Mouse (Mus musculus): ENCODE results near the gene Rsph9. TPM values are rescaled to one million over a fixed set of nuclear protein-coding genes. Genes with fewer than 3 reads are reported as not detected.

The Rsph9 gene
- polyA plus RNA-seq, 1 experiment from 2014 or later = 11.1 TPM

GRCm38 (mm10) chr17:46091351-46091750 is 52.7 kb downstream of the Rsph9 start:
- 70% methylated on average over 1 of the region's 1 CpGs for WGBS
- H3K9me3 ChIP-seq = no peaks in the 10 kb centered on the region
- H3K4me3 ChIP-seq = no peak overlapping the region
- no peaks in the 10 kb centered on the region for H3K36me3 ChIP-seq
- H3K27ac ChIP-seq = no peak overlapping the region
- H3K27me3 ChIP-seq = peaks cover 3% of the 10 kb centered on the region; the same call in 1 of the 2 replicates
- no peak overlapping the region for H3K4me2 ChIP-seq (replicated peaks)
- H3K9ac ChIP-seq = no peak overlapping the region
- ATAC-seq (ENCODE audit: low FRiP score, low read depth) = no peak
- H3K4me1 ChIP-seq = peaks cover 13% of the 10 kb centered on the region

- Histone ChIP-seq H3K9me3 (no peaks in the 10 kb centered on the region), H3K36me3 (no peaks in the 10 kb centered on the region), H3K4me2 (replicated peaks) (peak overlapping the region; percentile 9; the same call in 1 of the 2 replicates), H3K9ac (peak overlapping the region; percentile 13; the same call in 1 of the 2 replicates), H3K4me3 (no peak overlapping the region), H3K4me1 (peaks cover 52% of the 10 kb centered on the region), H3K27me3 (no peaks in the 10 kb centered on the region), H3K27ac (peak overlapping the region; percentile 85)
- peak; percentile 66 for ATAC-seq (ENCODE audit: low FRiP score, low read depth)
- 10% methylated on average over 17 of the region's 17 CpGs for WGBS
These were observed 57.6 kb downstream of the Rsph9 start for GRCm38 (mm10) chr17:46086341-46086870.

DNA sequence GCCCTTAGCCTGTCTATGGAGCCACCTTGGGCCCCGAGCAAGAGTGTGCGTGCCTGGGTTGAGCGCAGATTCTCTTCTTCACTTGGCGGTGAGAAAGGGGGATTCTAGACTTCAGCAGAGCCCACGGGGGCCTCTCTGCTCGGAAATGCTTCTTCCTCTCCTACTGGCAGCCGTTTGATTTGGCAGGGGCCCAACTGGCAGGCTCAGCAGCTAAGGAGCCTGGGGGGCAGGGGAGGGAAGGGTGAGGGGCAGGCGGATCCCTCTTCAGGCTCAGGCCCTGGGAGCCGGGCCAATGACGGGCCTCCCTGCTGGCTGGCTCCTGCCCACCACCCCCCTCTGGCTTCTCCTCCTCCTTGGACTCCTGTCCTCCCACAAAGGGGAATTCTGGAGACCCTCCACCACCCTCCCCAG is 59.9 kb downstream of the Rsph9 start:
- Histone ChIP-seq H3K36me3 (no peaks in the 10 kb centered on the region), H3K27ac (peak overlapping the region; percentile 71), H3K4me3 (peak overlapping the region; percentile 24), H3K27me3 (no peaks in the 10 kb centered on the region), H3K9ac (peak overlapping the region; percentile 9; the same call in 1 of the 2 replicates), H3K9me3 (peaks cover 1% of the 10 kb centered on the region; the same call in 1 of the 2 replicates), H3K4me2 (replicated peaks) (peak overlapping the region; percentile 57), H3K4me1 (peaks cover 63% of the 10 kb centered on the region)
- WGBS = 3% methylated on average over 10 of the region's 10 CpGs
- ATAC-seq (ENCODE audit: low FRiP score, low read depth) = peak; percentile 78

GRCm38 (mm10) chr17:46083381-46083780 is 60.6 kb downstream of the Rsph9 start:
- no peak overlapping the region for H3K9ac ChIP-seq
- H3K4me2 ChIP-seq (replicated peaks) = peak overlapping the region; percentile 57
- H3K9me3 ChIP-seq = peaks cover 3% of the 10 kb centered on the region; the same call in 1 of the 2 replicates
- H3K4me1 ChIP-seq = peaks cover 63% of the 10 kb centered on the region
- WGBS = 75% methylated on average over 3 of the region's 3 CpGs
- no peak overlapping the region for H3K4me3 ChIP-seq
- no peak for ATAC-seq (ENCODE audit: low FRiP score, low read depth)
- H3K27ac ChIP-seq = peak overlapping the region; percentile 71; the same call in 1 of the 2 replicates
- H3K27me3 ChIP-seq = no peaks in the 10 kb centered on the region
- H3K36me3 ChIP-seq = no peaks in the 10 kb centered on the region

- no peaks in the 10 kb centered on the region for H3K27me3 ChIP-seq
- peaks cover 53% of the 10 kb centered on the region for H3K4me1 ChIP-seq
- no peak overlapping the region for H3K9ac ChIP-seq
- 51% methylated on average over 7 of the region's 7 CpGs for WGBS
- ATAC-seq (ENCODE audit: low FRiP score, low read depth) = no peak
- H3K9me3 ChIP-seq = peaks cover 3% of the 10 kb centered on the region; the same call in 1 of the 2 replicates
- H3K27ac ChIP-seq = no peak overlapping the region
- no peak overlapping the region for H3K4me3 ChIP-seq
- H3K36me3 ChIP-seq = no peaks in the 10 kb centered on the region
- no peak overlapping the region for H3K4me2 ChIP-seq (replicated peaks)
These were observed 62.4 kb downstream of the Rsph9 start for GRCm38 (mm10) chr17:46081657-46082056.

DNA sequence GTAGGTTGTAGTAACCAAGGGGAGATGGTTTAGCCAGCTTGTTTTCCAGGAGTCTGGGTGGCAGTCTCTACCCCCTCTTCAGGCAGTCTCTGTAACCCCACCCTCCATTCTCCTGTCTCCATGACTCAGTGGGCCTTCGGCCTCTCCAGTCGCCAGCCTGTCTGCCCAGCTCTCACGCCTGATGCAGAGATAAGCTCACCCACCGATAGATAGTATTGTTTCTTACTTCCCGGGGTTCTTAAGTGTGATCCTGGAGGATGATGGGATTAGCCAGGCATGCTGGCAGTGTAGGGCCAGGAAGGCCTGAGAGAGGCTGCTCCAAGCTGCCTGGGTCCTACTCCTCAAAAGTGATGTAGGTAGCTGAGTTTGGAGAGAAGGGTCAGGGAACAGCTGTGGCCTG is 63.0 kb downstream of the Rsph9 start:
- 60% methylated on average over 5 of the region's 5 CpGs for WGBS
- Histone ChIP-seq H3K9me3 (peaks cover 3% of the 10 kb centered on the region; the same call in 1 of the 2 replicates), H3K4me1 (peaks cover 47% of the 10 kb centered on the region), H3K4me3 (no peak overlapping the region), H3K27ac (no peak overlapping the region; the same call in 1 of the 2 replicates), H3K36me3 (no peaks in the 10 kb centered on the region), H3K27me3 (no peaks in the 10 kb centered on the region), H3K4me2 (replicated peaks) (no peak overlapping the region), H3K9ac (no peak overlapping the region)
- no peak for ATAC-seq (ENCODE audit: low FRiP score, low read depth)

DNA sequence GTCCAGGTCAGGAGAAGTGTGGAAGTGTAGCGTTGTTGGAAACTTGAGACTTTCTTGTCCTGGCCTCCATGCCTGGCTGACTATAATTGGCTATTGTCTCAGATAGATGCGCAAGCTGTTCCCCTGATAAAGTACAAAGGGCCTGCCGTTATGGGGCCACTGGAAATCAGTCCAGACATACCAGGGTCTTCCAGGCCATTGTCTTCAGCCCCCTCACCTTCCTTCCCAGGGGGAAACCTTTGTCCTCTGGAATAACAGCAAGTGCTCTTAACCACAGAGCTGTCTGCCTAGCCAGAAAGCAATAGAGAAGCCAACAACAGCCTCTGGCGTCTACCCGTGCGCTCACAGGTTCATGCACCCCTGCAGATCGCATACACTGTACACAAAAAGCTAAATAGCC is 63.6 kb downstream of the Rsph9 start:
- H3K4me1 ChIP-seq = peaks cover 40% of the 10 kb centered on the region
- H3K4me2 ChIP-seq (replicated peaks) = no peak overlapping the region
- 75% methylated on average over 7 of the region's 7 CpGs for WGBS
- H3K9me3 ChIP-seq = peaks cover 3% of the 10 kb centered on the region; the same call in 1 of the 2 replicates
- no peak overlapping the region for H3K27ac ChIP-seq
- no peak overlapping the region for H3K4me3 ChIP-seq
- H3K9ac ChIP-seq = no peak overlapping the region
- H3K27me3 ChIP-seq = no peaks in the 10 kb centered on the region
- no peak for ATAC-seq (ENCODE audit: low FRiP score, low read depth)
- H3K36me3 ChIP-seq = no peaks in the 10 kb centered on the region

DNA sequence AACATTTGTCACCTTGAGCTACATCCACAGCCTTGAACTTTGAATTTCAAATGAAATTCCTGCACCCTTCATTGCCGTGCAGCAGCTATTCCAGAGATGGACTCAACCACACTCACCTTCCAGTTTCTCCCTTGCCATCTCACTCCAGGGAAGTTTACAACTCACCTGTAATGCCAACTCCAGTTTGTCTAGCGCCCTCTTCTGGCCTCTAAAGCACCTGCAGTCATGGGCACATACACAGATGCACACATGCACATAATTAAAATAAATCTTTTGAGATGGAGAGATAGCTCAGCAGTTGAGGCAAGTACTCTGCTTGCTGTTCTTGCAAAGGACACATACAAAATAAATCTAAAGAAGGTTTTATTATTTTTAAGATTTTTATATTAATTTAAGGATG is 65.0 kb downstream of the Rsph9 start:
- Histone ChIP-seq H3K9me3 (peaks cover 3% of the 10 kb centered on the region; the same call in 1 of the 2 replicates), H3K9ac (no peak overlapping the region), H3K4me2 (replicated peaks) (no peak overlapping the region), H3K36me3 (no peaks in the 10 kb centered on the region), H3K27ac (no peak overlapping the region), H3K4me3 (no peak overlapping the region), H3K4me1 (peaks cover 40% of the 10 kb centered on the region), H3K27me3 (no peaks in the 10 kb centered on the region)
- no peak for ATAC-seq (ENCODE audit: low FRiP score, low read depth)
- 69% methylated on average over 2 of the region's 2 CpGs for WGBS

DNA sequence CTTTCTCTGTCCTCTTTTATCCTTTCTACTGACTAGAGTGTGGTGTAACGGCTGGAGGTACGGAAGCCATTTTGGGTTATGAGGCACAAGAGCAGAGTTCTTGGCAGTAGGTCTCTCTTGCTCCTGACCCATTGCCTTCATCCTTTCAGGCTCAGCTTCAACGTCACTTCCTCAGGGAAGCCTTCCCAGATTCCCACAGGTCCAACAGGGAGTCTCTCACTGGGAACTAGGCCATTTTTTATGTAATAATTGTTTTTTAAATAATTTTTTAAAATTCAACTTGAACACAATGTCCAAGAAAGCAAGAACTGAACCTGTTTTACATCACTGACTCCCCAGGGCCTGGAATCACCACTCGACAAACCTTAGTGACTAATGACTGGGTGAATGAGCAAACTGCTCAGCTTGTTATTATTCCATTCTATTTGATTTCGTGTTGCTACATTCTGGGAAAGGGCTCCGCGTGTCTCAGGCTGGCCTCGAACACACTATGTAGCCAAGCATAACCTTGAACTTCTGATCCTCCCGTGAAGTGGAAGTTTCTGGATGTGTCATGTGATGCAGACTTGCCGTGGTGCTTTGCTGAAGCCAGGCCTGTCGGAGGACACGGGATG is 66.0 kb downstream of the Rsph9 start:
- H3K4me2 ChIP-seq (replicated peaks) = no peak overlapping the region
- ATAC-seq (ENCODE audit: low FRiP score, low read depth) = no peak
- no peak overlapping the region for H3K4me3 ChIP-seq
- no peak overlapping the region for H3K9ac ChIP-seq
- peaks cover 40% of the 10 kb centered on the region for H3K4me1 ChIP-seq
- no peaks in the 10 kb centered on the region for H3K36me3 ChIP-seq
- no peaks in the 10 kb centered on the region for H3K27me3 ChIP-seq
- H3K9me3 ChIP-seq = peaks cover 3% of the 10 kb centered on the region; the same call in 1 of the 2 replicates
- 91% methylated on average over 12 of the region's 12 CpGs for WGBS
- H3K27ac ChIP-seq = no peak overlapping the region

DNA sequence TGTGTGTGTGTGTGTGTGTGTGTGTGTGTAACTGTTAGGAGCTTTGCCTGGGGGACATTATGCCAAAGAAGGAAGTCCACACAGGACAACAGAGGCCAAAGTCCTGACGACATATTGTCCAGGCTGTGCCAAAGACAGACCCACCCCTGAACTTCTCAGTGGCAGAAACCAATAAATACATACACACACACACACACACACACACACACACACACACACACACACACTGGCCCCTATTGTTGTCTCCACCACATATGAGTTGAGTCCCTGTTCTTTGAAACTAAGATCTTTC is 67.8 kb downstream of the Rsph9 start:
- no peak overlapping the region for H3K9ac ChIP-seq
- WGBS = 60% methylated on average over 1 of the region's 1 CpGs
- ATAC-seq (ENCODE audit: low FRiP score, low read depth) = no peak
- H3K9me3 ChIP-seq = peaks cover 3% of the 10 kb centered on the region; the same call in 1 of the 2 replicates
- H3K27ac ChIP-seq = no peak overlapping the region
- peaks cover 41% of the 10 kb centered on the region for H3K4me1 ChIP-seq
- no peak overlapping the region for H3K4me2 ChIP-seq (replicated peaks)
- no peaks in the 10 kb centered on the region for H3K27me3 ChIP-seq
- H3K4me3 ChIP-seq = no peak overlapping the region
- H3K36me3 ChIP-seq = no peaks in the 10 kb centered on the region

GRCm38 (mm10) chr17:46075551-46076259 is 68.3 kb downstream of the Rsph9 start:
- H3K36me3 ChIP-seq = no peaks in the 10 kb centered on the region
- H3K4me2 ChIP-seq (replicated peaks) = no peak overlapping the region
- H3K27ac ChIP-seq = no peak overlapping the region
- H3K9ac ChIP-seq = no peak overlapping the region
- no peak overlapping the region for H3K4me3 ChIP-seq
- 67% methylated on average over 5 of the region's 5 CpGs for WGBS
- H3K4me1 ChIP-seq = peaks cover 37% of the 10 kb centered on the region
- peaks cover 3% of the 10 kb centered on the region; the same call in 1 of the 2 replicates for H3K9me3 ChIP-seq
- no peaks in the 10 kb centered on the region for H3K27me3 ChIP-seq
- ATAC-seq (ENCODE audit: low FRiP score, low read depth) = no peak

GRCm38 (mm10) chr17:46075116-46075485 is 68.9 kb downstream of the Rsph9 start:
- Histone ChIP-seq H3K9me3 (peaks cover 3% of the 10 kb centered on the region; the same call in 1 of the 2 replicates), H3K9ac (no peak overlapping the region), H3K4me1 (peaks cover 33% of the 10 kb centered on the region), H3K27ac (no peak overlapping the region), H3K36me3 (no peaks in the 10 kb centered on the region), H3K4me3 (no peak overlapping the region), H3K27me3 (no peaks in the 10 kb centered on the region), H3K4me2 (replicated peaks) (0 out of 2 replicates have a peak overlapping the region, but pooled peaks have one; percentile 66)
- WGBS = 51% methylated on average over 3 of the region's 3 CpGs
- ATAC-seq (ENCODE audit: low FRiP score, low read depth) = no peak

All from limb, embryonic 13.5 days (tissue).